Mouse (Mus musculus) adrenal gland, postnatal 25 days (tissue): ENCODE results near the gene Focad. TPM values are rescaled to one million over a fixed set of nuclear protein-coding genes. Genes with fewer than 3 reads are reported as not detected.

Source experiments
- DNase-seq: peaks from one replicate; pipeline ENCODE4 v3.0.0; 2021; ENCODE audit warnings: mixed read lengths
- microRNA-seq, 2 experiments: library from miRNA; unstranded; fragments of <30 nt; microRNA quantifications; one replicate each; pipeline ENCODE4 v1.2.0; 2021
- total RNA-seq: library from RNA; stranded (reverse); gene quantifications from 2 replicates; pipeline ENCODE4 v1.2.3, GENCODE M21; 2021

Gene Focad
- total RNA-seq, 1 experiment from 2014 or later: 27.1 TPM

GRCm38 (mm10) chr4:88458673-88459072, 364.2 kb downstream of the Focad start:
- no peak for DNase-seq

Small RNA genes lying within 50 kb of the gene (microRNA-seq; reads per million reads assigned to microRNA genes)
- 6.5 to 8.2 reads per million in 2 experiments for gene Mir491

Other genes with a start within 250 kb of the Focad start
- 18.5 and 23.7 TPM in 2 replicates for gene Mllt3, start 61.3 kb upstream of the Focad start, total RNA-seq